Mouse (Mus musculus) T-cell, adult 2 months (primary cell): Measurements from ENCODE around the gene Igsf21.

Source experiments
- DNase-seq: peaks from one replicate; pipeline ENCODE4 v3.0.0; 2022; ENCODE audit warnings: low spot score

Gene Igsf21

GRCm38 (mm10) chr4:140235361-140236153, 11.0 kb downstream of the Igsf21 start:
- no peak for DNase-seq

DNA sequence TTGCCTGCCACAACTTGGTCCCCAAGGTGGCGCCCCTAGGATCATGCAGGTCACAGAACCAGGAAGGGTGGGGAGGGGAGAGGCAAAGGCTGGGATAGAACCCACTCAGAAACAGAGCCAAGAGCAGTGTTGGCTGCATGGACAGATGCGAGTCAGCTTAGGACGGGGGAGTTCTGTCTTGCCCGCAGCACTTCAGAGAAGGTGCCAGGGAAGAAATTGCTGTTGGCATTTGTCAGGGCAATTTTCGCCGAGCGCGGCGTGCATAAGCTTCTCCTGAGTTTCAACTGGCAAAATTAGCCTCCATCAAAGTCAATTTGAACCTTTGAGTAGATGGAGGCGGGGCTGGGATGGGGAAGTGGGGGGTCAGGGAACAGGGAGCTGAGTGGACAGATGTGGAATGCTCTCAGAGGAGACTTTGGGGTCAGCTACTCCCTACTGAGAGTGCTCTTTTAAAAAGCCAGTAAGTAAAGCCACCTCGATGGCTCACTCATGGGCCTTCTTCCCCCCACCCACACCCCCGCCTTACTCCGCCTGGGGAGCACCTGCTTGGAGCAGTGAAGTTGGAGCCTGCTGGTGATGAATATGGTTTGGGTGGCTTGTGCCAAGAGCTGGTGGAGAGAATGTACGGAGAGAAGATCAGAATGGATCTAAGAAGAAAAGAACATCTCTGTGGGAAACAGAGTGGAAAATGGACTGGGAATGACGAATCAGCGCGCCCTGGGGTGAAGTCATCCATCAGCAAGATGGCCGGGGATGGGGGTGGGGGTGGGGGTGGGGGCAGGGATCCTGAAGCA, 12.0 kb downstream of the Igsf21 start:
- no peak for DNase-seq

DNA sequence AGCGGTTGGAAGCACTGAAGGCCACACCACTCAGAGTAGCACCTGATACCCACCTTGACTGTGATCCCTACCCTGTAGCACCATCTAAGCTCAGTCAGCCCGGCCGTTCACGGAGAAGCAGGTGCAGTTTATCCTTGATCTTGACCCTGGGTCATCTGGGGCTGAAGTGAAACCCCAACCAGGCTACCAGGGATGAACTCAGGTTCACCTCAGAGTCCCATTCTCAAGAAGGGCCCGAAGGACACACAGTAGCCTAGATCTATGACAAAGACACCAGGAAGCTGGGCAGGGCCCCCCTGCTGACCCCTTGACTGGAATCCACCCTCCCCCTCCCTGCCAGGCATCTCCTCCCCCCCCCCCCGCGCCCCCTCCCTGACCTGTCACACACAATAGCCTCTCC, 18.7 kb downstream of the Igsf21 start:
- no peak for DNase-seq

- no peak for DNase-seq
Observed at GRCm38 (mm10) chr4:140225204-140225603, 21.4 kb downstream of the Igsf21 start.

DNA sequence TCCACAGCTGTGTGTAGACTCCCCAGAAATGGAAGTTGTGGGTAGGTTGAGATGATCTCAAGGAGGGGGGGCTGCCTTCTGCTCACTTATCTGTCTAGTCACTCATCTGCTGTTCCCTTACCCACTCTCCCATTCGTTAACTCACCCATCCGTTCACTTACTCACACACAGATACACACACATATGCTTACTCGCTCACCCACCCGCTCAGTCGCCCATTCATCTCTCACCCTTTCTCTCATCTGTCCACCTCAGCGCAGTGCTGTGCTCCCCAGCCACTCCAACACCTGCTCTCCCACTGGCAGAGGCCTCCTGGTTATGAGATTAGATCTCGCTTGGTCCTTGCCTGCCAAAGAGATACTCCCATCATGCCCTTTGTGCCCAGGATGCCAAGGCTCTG, 22.1 kb downstream of the Igsf21 start:
- no peak for DNase-seq

- no peak for DNase-seq
Observed at GRCm38 (mm10) chr4:140223067-140223466, 23.5 kb downstream of the Igsf21 start.

GRCm38 (mm10) chr4:140220326-140221093, 26.1 kb downstream of the Igsf21 start:
- DNase-seq: no peak

GRCm38 (mm10) chr4:140218853-140219852, 27.4 kb downstream of the Igsf21 start:
- no peak for DNase-seq

DNA sequence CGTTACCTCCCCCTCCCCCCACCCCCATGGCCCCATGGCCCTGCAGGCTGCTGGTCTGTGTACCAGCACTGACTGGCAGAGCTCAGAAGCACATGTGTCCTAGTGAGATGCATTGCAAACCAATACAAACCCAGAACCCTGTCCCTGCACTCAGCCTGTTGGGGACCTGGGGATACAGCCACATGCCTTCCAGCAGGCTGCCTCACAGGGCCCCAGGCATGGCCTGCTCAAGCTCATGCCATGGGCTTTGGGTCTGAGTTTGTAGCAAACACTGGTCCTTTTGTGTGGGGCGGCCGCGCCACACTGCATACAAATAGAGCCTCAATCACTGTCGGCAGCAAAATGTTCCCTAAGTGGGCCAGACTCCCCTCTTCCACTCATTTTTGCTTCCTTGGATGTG, 28.2 kb downstream of the Igsf21 start:
- DNase-seq: no peak

GRCm38 (mm10) chr4:140217934-140218333, 28.6 kb downstream of the Igsf21 start:
- DNase-seq: no peak

DNA sequence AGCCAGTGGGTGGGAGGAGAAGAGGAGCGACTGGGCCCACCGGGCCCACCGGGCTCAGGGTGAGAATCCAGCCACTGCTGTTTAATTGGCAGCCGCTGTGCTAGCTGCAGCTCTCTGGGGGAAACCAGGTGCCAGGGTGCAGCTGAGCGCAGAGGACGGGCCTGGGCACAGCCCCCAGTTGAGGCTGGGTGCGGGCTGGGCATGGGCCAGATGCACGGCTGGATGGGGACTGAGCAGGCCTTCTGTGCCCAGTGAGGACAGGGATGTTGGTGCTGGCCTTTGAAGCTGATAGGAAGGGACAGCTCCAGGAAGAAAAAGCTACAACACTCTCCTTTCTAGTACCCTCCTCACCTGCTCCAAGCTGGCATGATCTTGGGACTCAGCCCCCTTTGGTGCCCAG, 30.5 kb downstream of the Igsf21 start:
- no peak for DNase-seq

DNA sequence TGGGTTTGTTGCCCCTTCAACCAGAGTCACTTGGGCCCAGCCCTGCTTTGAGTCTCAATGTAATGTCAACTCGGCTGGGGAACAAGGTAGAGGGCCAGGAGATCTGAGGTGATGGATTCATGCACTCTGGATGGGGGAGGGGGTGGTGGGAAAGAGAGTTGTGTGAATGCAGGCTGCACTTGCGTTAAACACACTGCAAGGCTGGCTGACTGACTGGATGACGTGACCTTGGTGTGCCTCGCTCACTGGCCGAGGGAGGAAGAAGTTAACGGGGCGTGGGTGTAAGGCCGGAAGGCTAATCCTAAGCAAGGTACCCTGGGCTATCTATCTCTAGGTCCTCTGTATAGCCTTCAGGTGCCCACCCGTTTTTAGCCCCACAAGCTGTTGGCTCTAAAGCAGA, 31.4 kb downstream of the Igsf21 start:
- peak; percentile 41 for DNase-seq

GRCm38 (mm10) chr4:140214406-140214805, 32.2 kb downstream of the Igsf21 start:
- no peak for DNase-seq

DNA sequence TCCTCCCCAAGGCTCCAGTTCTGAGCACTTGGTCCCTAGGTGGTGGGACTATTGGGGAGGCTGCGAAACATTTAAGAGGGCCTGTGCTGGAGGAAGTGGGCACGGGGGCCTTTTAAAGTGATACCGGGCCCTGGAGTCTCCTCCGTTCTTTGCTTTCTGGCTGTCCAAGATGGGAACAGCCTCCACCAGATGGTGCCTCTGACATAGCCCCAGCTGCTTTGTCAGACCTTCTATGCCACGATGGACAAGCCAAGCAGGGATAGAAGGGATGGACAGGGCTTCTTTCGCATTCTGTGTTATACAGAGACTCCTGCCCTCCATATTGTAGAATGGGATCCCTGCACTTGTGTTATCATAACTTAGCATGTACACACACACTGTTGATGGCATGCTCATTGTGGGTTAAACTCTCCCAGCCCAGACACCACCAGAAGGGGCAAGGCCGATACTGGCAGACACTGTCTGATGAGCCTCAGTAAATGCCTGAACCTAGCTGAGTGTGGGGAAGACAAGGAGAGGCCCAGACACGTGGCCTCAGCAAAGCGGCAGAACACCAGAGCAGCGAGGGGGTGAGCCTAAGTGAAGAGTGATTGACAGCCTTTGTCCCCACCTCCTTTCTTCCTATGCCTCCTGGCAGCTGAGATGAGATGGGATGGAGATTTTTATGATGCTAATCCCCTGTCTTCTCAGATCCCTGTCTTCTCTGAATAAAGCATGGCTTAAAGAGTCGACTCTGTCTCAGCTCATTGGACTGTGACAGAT, 36.3 kb downstream of the Igsf21 start:
- DNase-seq: no peak

GRCm38 (mm10) chr4:140205811-140206231, 40.8 kb downstream of the Igsf21 start:
- DNase-seq: no peak

DNA sequence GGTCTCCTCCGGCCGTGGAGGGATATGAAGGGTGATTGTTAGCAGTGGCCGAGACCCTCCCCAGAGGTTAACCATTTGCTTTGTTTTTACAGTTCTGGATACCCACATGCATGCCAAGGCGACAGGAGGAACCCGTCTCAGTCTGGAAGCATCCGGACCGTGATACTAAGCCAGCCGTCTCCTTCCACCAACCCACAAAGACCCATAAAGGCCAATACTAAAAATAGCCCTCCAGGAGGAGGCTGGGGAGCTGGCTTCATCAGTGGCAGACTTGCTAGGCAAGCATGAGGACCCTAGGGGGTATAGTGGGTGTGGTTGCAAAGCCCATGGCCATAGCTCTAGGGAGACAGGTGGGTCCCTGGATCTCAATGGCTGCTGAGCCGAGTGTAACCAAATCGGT, 41.8 kb downstream of the Igsf21 start:
- no peak for DNase-seq

- no peak for DNase-seq
Observed at GRCm38 (mm10) chr4:140203696-140204272, 42.8 kb downstream of the Igsf21 start.

DNA sequence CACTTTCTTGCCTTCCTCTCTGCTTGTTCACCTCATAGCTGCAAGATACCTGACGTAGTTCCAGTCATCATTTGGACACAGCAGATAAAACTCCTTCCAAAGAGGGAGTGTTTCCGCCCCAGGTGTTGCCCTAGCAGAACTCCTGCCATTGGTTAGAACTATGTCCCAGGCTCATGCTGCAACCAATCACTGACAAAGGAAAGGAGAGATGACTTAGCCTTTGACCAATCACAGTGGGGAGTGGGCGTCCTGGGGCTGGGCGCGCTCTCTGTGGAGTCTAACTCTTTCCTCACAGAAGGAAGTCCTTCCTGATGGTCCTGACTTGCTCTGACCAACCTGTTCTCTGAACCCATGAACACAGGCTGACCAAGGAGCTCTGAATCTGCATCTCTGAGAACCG, 44.4 kb downstream of the Igsf21 start:
- DNase-seq: no peak

DNA sequence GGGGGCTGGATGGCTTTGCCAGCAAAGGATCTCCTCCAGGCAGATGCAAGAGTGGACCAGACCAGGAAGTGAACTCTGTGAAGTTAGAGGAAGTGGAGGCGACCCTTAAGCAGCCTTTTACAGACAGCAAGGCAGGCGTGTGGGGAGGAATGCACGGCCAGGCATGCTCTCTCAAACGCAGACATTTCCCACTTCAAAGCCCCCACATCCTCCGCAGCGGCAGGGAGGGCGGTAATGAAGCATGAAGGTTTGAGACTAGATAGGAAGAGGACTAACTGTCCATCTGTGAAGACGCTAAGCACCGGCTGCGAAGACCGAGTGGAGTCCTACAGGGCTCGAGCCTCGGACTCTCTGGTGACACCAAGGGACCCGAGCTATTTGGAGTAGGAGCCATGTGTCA, 46.3 kb downstream of the Igsf21 start:
- DNase-seq: peak; percentile 68

DNA sequence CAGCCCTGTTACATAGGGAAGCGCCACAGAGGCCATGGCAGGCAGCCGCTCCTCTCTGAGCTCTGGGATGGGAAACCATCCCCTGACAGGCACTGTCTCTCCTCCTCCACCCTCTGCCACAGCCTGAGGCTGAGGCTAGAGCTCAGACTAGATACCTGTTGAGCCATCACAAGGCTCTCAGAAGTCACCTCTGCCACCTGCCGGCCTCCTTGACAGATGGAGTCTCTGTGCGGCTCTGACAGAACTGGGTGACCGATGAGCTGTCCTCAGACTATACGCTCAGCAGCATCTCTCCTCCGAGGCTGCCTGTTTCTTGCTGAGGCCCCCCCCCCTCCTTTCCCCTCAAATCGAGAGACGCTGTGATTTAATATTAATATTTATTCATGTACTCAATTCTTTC, 49.9 kb downstream of the Igsf21 start:
- DNase-seq: no peak
